Mouse (Mus musculus): ENCODE data around the gene Rapgef4. TPM values are rescaled to one million over a fixed set of nuclear protein-coding genes. Genes with fewer than 3 reads are reported as not detected.

Rapgef4 gene
- polyA plus RNA-seq, 1 experiment = not detected

- no peaks in the 10 kb centered on the region for H3K27me3 ChIP-seq (ENCODE audit: control insufficient read depth)
Measured at GRCm38 (mm10) chr2:72226006-72226405, 245.0 kb downstream of the Rapgef4 start.

GRCm38 (mm10) chr2:72227416-72227815 lies 246.4 kb downstream of the Rapgef4 start:
- Histone ChIP-seq H3K4me3 (replicated peaks) (no peak overlapping the region), H3K36me3 (ENCODE audit: control insufficient read depth) (no peaks in the 10 kb centered on the region; the same call in 1 of the 2 replicates), H3K27me3 (ENCODE audit: control insufficient read depth) (no peaks in the 10 kb centered on the region), H3K9me3 (ENCODE audit: control insufficient read depth, low read length) (no peaks in the 10 kb centered on the region), H3K4me1 (ENCODE audit: control insufficient read depth) (no peaks in the 10 kb centered on the region)
- TF ChIP-seq TAL1 (IDR thresholded peaks at IDR 0.05; ENCODE audit: low read length) (no peak), GATA1 (IDR thresholded peaks at IDR 0.05; ENCODE audit: low read length) (no peak)

More at GRCm38 (mm10) chr2:72226006-72226405, 245.0 kb downstream of the Rapgef4 start:
- TF ChIP-seq TAL1 (IDR thresholded peaks at IDR 0.05; ENCODE audit: low read length) (no peak), GATA1 (IDR thresholded peaks at IDR 0.05; ENCODE audit: low read length) (no peak)
- Histone ChIP-seq H3K4me1 (ENCODE audit: control insufficient read depth) (no peaks in the 10 kb centered on the region), H3K9me3 (ENCODE audit: control insufficient read depth, low read length) (no peaks in the 10 kb centered on the region), H3K36me3 (ENCODE audit: control insufficient read depth) (no peaks in the 10 kb centered on the region; the same call in 1 of the 2 replicates), H3K4me3 (replicated peaks) (no peak overlapping the region)

- TF ChIP-seq TAL1 (IDR thresholded peaks at IDR 0.05; ENCODE audit: low read length) (no peak), GATA1 (IDR thresholded peaks at IDR 0.05; ENCODE audit: low read length) (no peak)
- Histone ChIP-seq H3K36me3 (ENCODE audit: control insufficient read depth) (no peaks in the 10 kb centered on the region; the same call in 1 of the 2 replicates), H3K9me3 (ENCODE audit: control insufficient read depth, low read length) (no peaks in the 10 kb centered on the region), H3K4me1 (ENCODE audit: control insufficient read depth) (no peaks in the 10 kb centered on the region), H3K27me3 (ENCODE audit: control insufficient read depth) (no peaks in the 10 kb centered on the region), H3K4me3 (replicated peaks) (no peak overlapping the region)
Measured at GRCm38 (mm10) chr2:72228881-72229280, 247.8 kb downstream of the Rapgef4 start.

GRCm38 (mm10) chr2:72230545-72230944 lies 249.5 kb downstream of the Rapgef4 start:
- H3K4me3 ChIP-seq (replicated peaks) = no peak overlapping the region
- H3K27me3 ChIP-seq (ENCODE audit: control insufficient read depth) = no peaks in the 10 kb centered on the region
- TF ChIP-seq TAL1 (IDR thresholded peaks at IDR 0.05; ENCODE audit: low read length) (no peak), GATA1 (IDR thresholded peaks at IDR 0.05; ENCODE audit: low read length) (no peak)
- no peaks in the 10 kb centered on the region for H3K4me1 ChIP-seq (ENCODE audit: control insufficient read depth)
- H3K36me3 ChIP-seq (ENCODE audit: control insufficient read depth) = no peaks in the 10 kb centered on the region; the same call in 1 of the 2 replicates
- H3K9me3 ChIP-seq (ENCODE audit: control insufficient read depth, low read length) = no peaks in the 10 kb centered on the region

- Histone ChIP-seq H3K27me3 (ENCODE audit: control insufficient read depth) (no peaks in the 10 kb centered on the region), H3K36me3 (ENCODE audit: control insufficient read depth) (no peaks in the 10 kb centered on the region; the same call in 1 of the 2 replicates), H3K4me3 (replicated peaks) (no peak overlapping the region), H3K4me1 (ENCODE audit: control insufficient read depth) (no peaks in the 10 kb centered on the region), H3K9me3 (ENCODE audit: control insufficient read depth, low read length) (no peaks in the 10 kb centered on the region)
- TF ChIP-seq GATA1 (IDR thresholded peaks at IDR 0.05; ENCODE audit: low read length) (no peak), TAL1 (IDR thresholded peaks at IDR 0.05; ENCODE audit: low read length) (no peak)
Measured at GRCm38 (mm10) chr2:72234085-72234484, 253.0 kb downstream of the Rapgef4 start.

- TF ChIP-seq TAL1 (IDR thresholded peaks at IDR 0.05; ENCODE audit: low read length) (no peak), GATA1 (IDR thresholded peaks at IDR 0.05; ENCODE audit: low read length) (no peak)
- Histone ChIP-seq H3K4me3 (replicated peaks) (no peak overlapping the region), H3K9me3 (ENCODE audit: control insufficient read depth, low read length) (no peaks in the 10 kb centered on the region), H3K4me1 (ENCODE audit: control insufficient read depth) (no peaks in the 10 kb centered on the region), H3K36me3 (ENCODE audit: control insufficient read depth) (no peaks in the 10 kb centered on the region; the same call in 1 of the 2 replicates), H3K27me3 (ENCODE audit: control insufficient read depth) (no peaks in the 10 kb centered on the region)
Measured at GRCm38 (mm10) chr2:72234943-72235342, 253.9 kb downstream of the Rapgef4 start.

- no peaks in the 10 kb centered on the region; the same call in 1 of the 2 replicates for H3K36me3 ChIP-seq (ENCODE audit: control insufficient read depth)
- TF ChIP-seq TAL1 (IDR thresholded peaks at IDR 0.05; ENCODE audit: low read length) = no peak
- no peak for TF ChIP-seq GATA1 (IDR thresholded peaks at IDR 0.05; ENCODE audit: low read length)
- no peaks in the 10 kb centered on the region for H3K27me3 ChIP-seq (ENCODE audit: control insufficient read depth)
- no peaks in the 10 kb centered on the region for H3K4me1 ChIP-seq (ENCODE audit: control insufficient read depth)
- H3K9me3 ChIP-seq (ENCODE audit: control insufficient read depth, low read length) = no peaks in the 10 kb centered on the region
- no peak overlapping the region for H3K4me3 ChIP-seq (replicated peaks)
Measured at GRCm38 (mm10) chr2:72235361-72235901, 254.4 kb downstream of the Rapgef4 start.

- Histone ChIP-seq H3K27me3 (ENCODE audit: control insufficient read depth) (no peaks in the 10 kb centered on the region), H3K4me1 (ENCODE audit: control insufficient read depth) (peaks cover 3% of the 10 kb centered on the region; the same call in 1 of the 2 replicates), H3K4me3 (replicated peaks) (no peak overlapping the region), H3K36me3 (ENCODE audit: control insufficient read depth) (no peaks in the 10 kb centered on the region; the same call in 1 of the 2 replicates), H3K9me3 (ENCODE audit: control insufficient read depth, low read length) (no peaks in the 10 kb centered on the region)
- no peak for TF ChIP-seq GATA1 (IDR thresholded peaks at IDR 0.05; ENCODE audit: low read length)
- no peak for TF ChIP-seq TAL1 (IDR thresholded peaks at IDR 0.05; ENCODE audit: low read length)
Measured at GRCm38 (mm10) chr2:72238421-72238820, 257.4 kb downstream of the Rapgef4 start.

- Histone ChIP-seq H3K9me3 (ENCODE audit: control insufficient read depth, low read length) (no peaks in the 10 kb centered on the region), H3K27me3 (ENCODE audit: control insufficient read depth) (no peaks in the 10 kb centered on the region), H3K4me3 (replicated peaks) (no peak overlapping the region), H3K4me1 (ENCODE audit: control insufficient read depth) (peaks cover 3% of the 10 kb centered on the region; the same call in 1 of the 2 replicates), H3K36me3 (ENCODE audit: control insufficient read depth) (no peaks in the 10 kb centered on the region)
- no peak for TF ChIP-seq TAL1 (IDR thresholded peaks at IDR 0.05; ENCODE audit: low read length)
- TF ChIP-seq GATA1 (IDR thresholded peaks at IDR 0.05; ENCODE audit: low read length) = no peak
Measured at GRCm38 (mm10) chr2:72238925-72239324, 257.9 kb downstream of the Rapgef4 start.
